Mouse (Mus musculus): Measurements from ENCODE around the gene Polr3g.

- TF ChIP-seq CTCF (IDR thresholded peaks at IDR 0.05; ENCODE audit: borderline replicate concordance, insufficient read depth, low read depth, low read length) = no peak
- TF ChIP-seq POLR2A (IDR thresholded peaks at IDR 0.05; ENCODE audit: borderline replicate concordance, insufficient read depth, low read length) = no peak
Measured at GRCm38 (mm10) chr13:81629395-81629794, 81.4 kb downstream of the Polr3g start.

All from cerebellum, adult 2 months (tissue).